Mouse (Mus musculus): ENCODE results near the gene Serpini1.

GRCm38 (mm10) chr3:75579352-75579751, 22.0 kb downstream of the Serpini1 start:
- TF ChIP-seq CTCF (conservative IDR thresholded peaks at IDR 0.05; ENCODE audit: low read length) (peak; percentile 56), POU5F1 (IDR thresholded peaks at IDR 0.05; ENCODE audit: borderline replicate concordance, low read length) (no peak)
